In genomic region chr11:49983875-49984552, GRCm38 (mm10) we compare ENCODE assay signal across 17 mouse cellular contexts. TPM values are rescaled to one million over a fixed set of nuclear protein-coding genes. Genes with fewer than 3 reads are reported as not detected.
DNase-seq lines count a peak whose midpoint lies in the region; ATAC-seq and TF ChIP-seq lines count a peak whose summit lies in the region.
"Had no signal": no experiment of that assay in that cellular context is flagged by ENCODE, and none has a peak within 500 bp of the region (broad histone marks: within the 10 kb centered on the region; RNA-seq: fewer than 3 reads in every experiment).

No protein-coding gene starts in this region.

- peak; percentile 22 for DNase-seq in lung, postnatal 0 days (ENCODE audit: low spot score)
- DNase-seq in lung, adult 18-20 months = no peak
- DNase-seq in ES-E14 (ENCODE audit: low read depth, low spot score) = no peak
- DNase-seq in naive thymus-derived CD4-positive, alpha-beta T cell, adult 2 months (ENCODE audit: low read depth) = peak; percentile 68
- no peak for DNase-seq in adrenal gland, postnatal 36 days
- no peak for DNase-seq in urinary bladder, postnatal 36 days (ENCODE audit: low spot score in 2 of 2)
- DNase-seq: adrenal gland, adult 2 months; cerebellum, postnatal 25 days; heart, adult 11 months; right cerebral cortex, postnatal 14 days had no signal

- H3K27ac ChIP-seq in lung, postnatal 0 days (ENCODE audit: low read length) = no peak overlapping the region
- H3K27ac ChIP-seq in ES-E14 (ENCODE audit: insufficient read depth, low read depth, low read length, poor library complexity, severe bottlenecking) = no peak overlapping the region
- H3K27ac ChIP-seq in kidney, embryonic 16.5 days (ENCODE audit: low read length) = no peak overlapping the region
- H3K27ac ChIP-seq: embryonic facial prominence, embryonic 12.5 days; forebrain, embryonic 10.5 days; hindbrain, embryonic 15.5 days; layer of hippocampus, adult 2 months had no signal

- TF ChIP-seq CTCF in lung, postnatal 0 days (IDR thresholded peaks at IDR 0.05) = no peak

- no peak overlapping the region for H3K4me2 ChIP-seq in lung, postnatal 0 days (replicated peaks; ENCODE audit: low read depth, low read length)
- no peak overlapping the region for H3K4me2 ChIP-seq in kidney, embryonic 16.5 days (replicated peaks; ENCODE audit: low read depth, low read length)
- H3K4me2 ChIP-seq: embryonic facial prominence, embryonic 12.5 days; hindbrain, embryonic 15.5 days had no signal

- H3K4me1 ChIP-seq in lung, postnatal 0 days (ENCODE audit: insufficient read depth, low read depth, low read length) = no peaks in the 10 kb centered on the region
- H3K4me1 ChIP-seq in ES-E14 (ENCODE audit: control insufficient read depth in 2 of 2, insufficient read depth in 2 of 2, low read length in 2 of 2, poor library complexity in 1 of 2) = peaks cover 0 to 3% of the 10 kb centered on the region in 2 experiments; a peak in 2 of 4 replicates
- no peaks in the 10 kb centered on the region for H3K4me1 ChIP-seq in kidney, embryonic 16.5 days (ENCODE audit: insufficient read depth, low read length)
- H3K4me1 ChIP-seq: embryonic facial prominence, embryonic 12.5 days; hindbrain, embryonic 15.5 days had no signal

- H3K9me3 ChIP-seq in lung, postnatal 0 days (ENCODE audit: low read length) = no peaks in the 10 kb centered on the region
- no peaks in the 10 kb centered on the region for H3K9me3 ChIP-seq in ES-E14 (ENCODE audit: control insufficient read depth, insufficient read depth, low read depth, low read length)
- H3K9me3 ChIP-seq in kidney, embryonic 16.5 days (ENCODE audit: low read length) = no peaks in the 10 kb centered on the region
- H3K9me3 ChIP-seq: embryonic facial prominence, embryonic 12.5 days; forebrain, embryonic 10.5 days; hindbrain, embryonic 15.5 days had no signal

- 67% methylated on average over 3 of the region's 4 CpGs for WGBS in lung, postnatal 0 days
- WGBS in kidney, embryonic 16.5 days = 82% methylated on average over 4 of the region's 4 CpGs

- H3K4me3 ChIP-seq in lung, postnatal 0 days (ENCODE audit: low read depth, low read length) = no peak overlapping the region
- no peak overlapping the region for H3K4me3 ChIP-seq in ES-E14 (ENCODE audit: insufficient read depth in 1 of 2, low read depth in 1 of 2, low read length in 2 of 2, poor library complexity in 1 of 2, severe bottlenecking in 1 of 2)
- H3K4me3 ChIP-seq in kidney, embryonic 16.5 days (ENCODE audit: low read length) = no peak overlapping the region
- H3K4me3 ChIP-seq: embryonic facial prominence, embryonic 12.5 days; forebrain, embryonic 10.5 days; hindbrain, embryonic 15.5 days; layer of hippocampus, adult 2 months; myocyte had no signal

- no peak for ATAC-seq in lung, postnatal 0 days
- peak; percentile 46 for ATAC-seq in inflammation-experienced regulatory T-cells, adult 6 months
- no peak for ATAC-seq in kidney, embryonic 16.5 days (ENCODE audit: low FRiP score, low TSS enrichment)

- no peak for TF ChIP-seq EP300 in lung, postnatal 0 days (IDR thresholded peaks at IDR 0.05)

- no peak overlapping the region for H3K9ac ChIP-seq in lung, postnatal 0 days (replicated peaks; ENCODE audit: low read depth)
- H3K9ac ChIP-seq in ES-E14 (ENCODE audit: insufficient read depth, low read depth, low read length, poor library complexity, severe bottlenecking) = no peak overlapping the region
- no peak overlapping the region for H3K9ac ChIP-seq in kidney, embryonic 16.5 days (replicated peaks; ENCODE audit: low read length)
- H3K9ac ChIP-seq: embryonic facial prominence, embryonic 12.5 days; hindbrain, embryonic 15.5 days had no signal

- no peaks in the 10 kb centered on the region for H3K27me3 ChIP-seq in lung, postnatal 0 days (replicated peaks; ENCODE audit: insufficient read depth, low read length)
- H3K27me3 ChIP-seq in kidney, embryonic 16.5 days (ENCODE audit: insufficient read depth, low read length) = no peaks in the 10 kb centered on the region
- H3K27me3 ChIP-seq: embryonic facial prominence, embryonic 12.5 days; hindbrain, embryonic 15.5 days had no signal

- in situ Hi-C loops in ES-E14 (cut with MboI; ENCODE audit: low sequenced_read_pairs in 2 of 2, unreplicated experiment in 2 of 2) = no loop called here

- no peaks in the 10 kb centered on the region for H3K36me3 ChIP-seq in lung, postnatal 0 days (ENCODE audit: insufficient read depth, low read length)
- H3K36me3 ChIP-seq in ES-E14 (ENCODE audit: control insufficient read depth, insufficient read depth, low read length, poor library complexity, severe bottlenecking) = no peaks in the 10 kb centered on the region
- no peaks in the 10 kb centered on the region for H3K36me3 ChIP-seq in kidney, embryonic 16.5 days (ENCODE audit: insufficient read depth, low read length)
- H3K36me3 ChIP-seq: embryonic facial prominence, embryonic 12.5 days; forebrain, embryonic 10.5 days had no signal

TF ChIP-seq in ES-E14, 5 proteins besides CTCF, POLR2A, EP300 and RAD21:
- TF ChIP-seq MAFK (IDR thresholded peaks at IDR 0.05; ENCODE audit: insufficient read depth, low read depth, low read length) (no peak), ZNF384 (IDR thresholded peaks at IDR 0.05; ENCODE audit: low read depth, low read length) (peak; percentile 53; the same call in 1 of the 2 replicates), ZC3H11A (IDR thresholded peaks at IDR 0.05; ENCODE audit: borderline replicate concordance, low read depth, low read length) (no peak)

RNA-seq across cellular contexts. Expression of gene Rnf130, which starts 41.1 kb away (rescaled TPM):
- 77.5 and 81.6 TPM in 2 replicates for polyA plus RNA-seq in lung, postnatal 0 days (2015; fragmentation: Nextera tagmentation; extraction: Ambion mirVana)
- total RNA-seq in ES-E14 (2012; rRNA removed) = 23.9 and 25.0 TPM in 2 replicates
- 1 to 10 TPM; 1.1 to 4.2 (median 3.5) TPM for polyA plus RNA-seq in inflammation-experienced regulatory T-cells, adult 6 months (2017; shearing (Covaris generic))
- total RNA-seq in adrenal gland, postnatal 36 days (2021) = 10 to 100 TPM; 90.3 to 98.0 TPM
- polyA plus RNA-seq in kidney, embryonic 16.5 days (2015; fragmentation: Nextera tagmentation; extraction: Ambion mirVana) = 33.8 and 50.6 TPM in 2 replicates
- polyA plus RNA-seq: myocyte had no signal

Comparison
In these comparisons a context has a peak if more than half of its experiments do, and no peak if none do; other contexts are left out.
1. DNase-seq: peak in lung, postnatal 0 days (single experiment) and naive thymus-derived CD4-positive, alpha-beta T cell, adult 2 months (single experiment); none in lung, adult 18-20 months (0 of 2), ES-E14 (single experiment), adrenal gland, postnatal 36 days (0 of 2) and urinary bladder, postnatal 36 days (0 of 2).